Mouse (Mus musculus) Muller cell, postnatal 12 days (primary cell): Measurements from ENCODE around the gene Ptk6.
"Not testable (repeated sequence)": the region's sequence is repeated elsewhere in the genome, so short reads cannot be mapped to it uniquely, and the experiment has no call there.

Experiments used
- DNase-seq: peaks from one replicate; pipeline ENCODE4 v3.0.0-alpha.2; 2015; ENCODE audit errors: inconsistent ontology term

Ptk6 gene

GRCm38 (mm10) chr2:181218881-181219485, 16.4 kb upstream of the Ptk6 start:
- no peak for DNase-seq

GRCm38 (mm10) chr2:181216037-181216436, 13.4 kb upstream of the Ptk6 start:
- DNase-seq = no peak

GRCm38 (mm10) chr2:181213021-181213445, 10.4 kb upstream of the Ptk6 start, which contains the start of gene Srms:
Gene Srms (minus strand): TSS chr2:181213185.
- peak; percentile 14 for DNase-seq

- peak; percentile 5 for DNase-seq
These were observed 9.9 kb upstream of the Ptk6 start for GRCm38 (mm10) chr2:181212389-181213020.

GRCm38 (mm10) chr2:181206118-181206517, 3.5 kb upstream of the Ptk6 start:
- DNase-seq = no peak

- no peak for DNase-seq
These were observed 3.1 kb upstream of the Ptk6 start for GRCm38 (mm10) chr2:181205678-181206077.

- no peak for DNase-seq
These were observed 297 bp upstream of the Ptk6 start for GRCm38 (mm10) chr2:181202886-181203285.

GRCm38 (mm10) chr2:181201606-181202005, 983 bp downstream of the Ptk6 start:
- DNase-seq = no peak

- DNase-seq = peak; percentile 7
These were observed 5.8 kb downstream of the Ptk6 start for GRCm38 (mm10) chr2:181196628-181197300.

- no peak for DNase-seq
These were observed 9.5 kb downstream of the Ptk6 start for GRCm38 (mm10) chr2:181193044-181193443.

- DNase-seq = no peak
These were observed 10.7 kb downstream of the Ptk6 start for GRCm38 (mm10) chr2:181191936-181192335.

- not testable (repeated sequence) for DNase-seq
These were observed 11.2 kb downstream of the Ptk6 start for GRCm38 (mm10) chr2:181191385-181191784.

GRCm38 (mm10) chr2:181189321-181189720, 13.3 kb downstream of the Ptk6 start:
- no peak for DNase-seq

GRCm38 (mm10) chr2:181188681-181189080, 13.9 kb downstream of the Ptk6 start:
- no peak for DNase-seq

- peak; percentile 95 for DNase-seq
These were observed 15.2 kb downstream of the Ptk6 start, which contains the start of gene Ppdpf for GRCm38 (mm10) chr2:181187121-181188000. Gene Ppdpf (plus strand): TSS chr2:181187247.

GRCm38 (mm10) chr2:181186635-181187034, 16.0 kb downstream of the Ptk6 start:
- peak; percentile 88 for DNase-seq

- no peak for DNase-seq
These were observed 21.7 kb downstream of the Ptk6 start for GRCm38 (mm10) chr2:181180898-181181297.

GRCm38 (mm10) chr2:181178471-181178870, 24.1 kb downstream of the Ptk6 start:
- no peak for DNase-seq

GRCm38 (mm10) chr2:181178015-181178414, 24.6 kb downstream of the Ptk6 start:
- no peak for DNase-seq

GRCm38 (mm10) chr2:181174646-181175045, 27.9 kb downstream of the Ptk6 start:
- DNase-seq = no peak

GRCm38 (mm10) chr2:181166469-181166868, 36.1 kb downstream of the Ptk6 start:
- no peak for DNase-seq

- DNase-seq = no peak
These were observed 41.8 kb downstream of the Ptk6 start for GRCm38 (mm10) chr2:181160821-181161220.
